Mouse (Mus musculus): Measurements from ENCODE around the gene Nudt9. TPM values are rescaled to one million over a fixed set of nuclear protein-coding genes. Genes with fewer than 3 reads are reported as not detected.

The Nudt9 gene
- polyA plus RNA-seq, 1 experiment from 2014 or later, result 53.9 TPM

- no peak for DNase-seq (ENCODE audit: low spot score)
These were observed 10.3 kb upstream of the Nudt9 start for GRCm38 (mm10) chr5:104035824-104036223.

- no peak for DNase-seq (ENCODE audit: low spot score)
These were observed 9.4 kb upstream of the Nudt9 start for GRCm38 (mm10) chr5:104036686-104037085.

GRCm38 (mm10) chr5:104039154-104039932, 6.8 kb upstream of the Nudt9 start:
- DNase-seq (ENCODE audit: low spot score), result peak; percentile 50

GRCm38 (mm10) chr5:104042906-104043305, 3.2 kb upstream of the Nudt9 start:
- DNase-seq (ENCODE audit: low spot score), result no peak

- DNase-seq (ENCODE audit: low spot score), result no peak
These were observed 2.4 kb upstream of the Nudt9 start for GRCm38 (mm10) chr5:104043704-104044103.

GRCm38 (mm10) chr5:104047200-104048105, 1.3 kb downstream of the Nudt9 start:
- peak; percentile 18 for DNase-seq (ENCODE audit: low spot score)

GRCm38 (mm10) chr5:104048139-104048538, 2.0 kb downstream of the Nudt9 start:
- no peak for DNase-seq (ENCODE audit: low spot score)

- DNase-seq (ENCODE audit: low spot score), result peak; percentile 33
These were observed 6.8 kb downstream of the Nudt9 start for GRCm38 (mm10) chr5:104052956-104053355.

- DNase-seq (ENCODE audit: low spot score), result no peak
These were observed 8.8 kb downstream of the Nudt9 start for GRCm38 (mm10) chr5:104054938-104055337.

- DNase-seq (ENCODE audit: low spot score), result no peak
These were observed 9.7 kb downstream of the Nudt9 start for GRCm38 (mm10) chr5:104055816-104056215.

- no peak for DNase-seq (ENCODE audit: low spot score)
These were observed 10.2 kb downstream of the Nudt9 start for GRCm38 (mm10) chr5:104056295-104056694.

GRCm38 (mm10) chr5:104058021-104058420, 11.9 kb downstream of the Nudt9 start:
- peak; percentile 58 for DNase-seq (ENCODE audit: low spot score)

- no peak for DNase-seq (ENCODE audit: low spot score)
These were observed 13.5 kb downstream of the Nudt9 start for GRCm38 (mm10) chr5:104059628-104060027.

GRCm38 (mm10) chr5:104060429-104060828, 14.3 kb downstream of the Nudt9 start:
- no peak for DNase-seq (ENCODE audit: low spot score)

- no peak for DNase-seq (ENCODE audit: low spot score)
These were observed 16.0 kb downstream of the Nudt9 start for GRCm38 (mm10) chr5:104061936-104062772.

GRCm38 (mm10) chr5:104062773-104063551, 16.9 kb downstream of the Nudt9 start:
- DNase-seq (ENCODE audit: low spot score), result no peak

GRCm38 (mm10) chr5:104068751-104069150, 22.6 kb downstream of the Nudt9 start:
- DNase-seq (ENCODE audit: low spot score), result peak; percentile 53

GRCm38 (mm10) chr5:104071048-104071447, 24.9 kb downstream of the Nudt9 start:
- no peak for DNase-seq (ENCODE audit: low spot score)

- no peak for DNase-seq (ENCODE audit: low spot score)
These were observed 26.3 kb downstream of the Nudt9 start for GRCm38 (mm10) chr5:104072272-104072886.

GRCm38 (mm10) chr5:104073602-104074001, 27.5 kb downstream of the Nudt9 start:
- no peak for DNase-seq (ENCODE audit: low spot score)

Data from thymus, postnatal 0 days (tissue).